Mouse (Mus musculus): ENCODE measurements at regions not wholly inside any gene's neighbourhood (a gene's known extent, or its start where the extent isn't known, plus 50 kb on each side); places are given as distances from the start of the nearest gene placed in this dataset.

DNA sequence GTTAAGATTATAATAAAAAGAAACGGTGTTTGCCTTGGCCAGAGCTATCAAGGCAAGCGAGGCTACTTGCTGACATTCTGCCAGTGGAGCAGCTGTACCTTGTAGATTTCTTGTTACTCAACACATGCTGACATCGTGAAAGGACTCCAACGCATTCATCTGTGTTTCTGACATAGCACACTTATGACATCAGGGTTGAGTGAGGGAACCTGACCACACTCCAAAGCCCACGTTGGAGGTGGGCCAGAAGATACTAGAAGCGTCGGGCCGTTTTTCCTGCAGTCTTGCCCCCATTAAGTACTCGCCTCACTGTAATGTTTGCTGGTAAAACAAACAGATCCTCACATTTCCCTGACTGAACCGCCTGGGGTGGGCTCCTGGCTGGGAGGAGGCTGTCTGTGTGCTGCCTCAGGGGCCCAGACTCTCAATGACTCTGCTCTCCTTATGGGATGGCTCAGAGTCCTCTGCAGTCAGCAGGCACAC, 69.0 kb upstream of the Haao start:
- TF ChIP-seq CTCF (IDR thresholded peaks at IDR 0.05; ENCODE audit: borderline replicate concordance, insufficient read depth, low read length) (no peak), POLR2A (IDR thresholded peaks at IDR 0.05; ENCODE audit: low read depth, low read length) (no peak)

All from embryonic fibroblast, embryonic 13.5 days (primary cell).